Mouse (Mus musculus) myocyte (in vitro differentiated cells): ENCODE measurements at regions not wholly inside any gene's neighbourhood (a gene's known extent, or its start where the extent isn't known, plus 50 kb on each side); places are given as distances from the start of the nearest gene placed in this dataset.

Experiments
- H3K27me3 ChIP-seq: one replicate; pipeline ENCODE4 v1.6.1; 2011; ENCODE audit not compliant: control insufficient read depth, insufficient read depth, insufficient read length
- H3K36me3 ChIP-seq: one replicate; pipeline ENCODE4 v1.6.1; 2011; ENCODE audit not compliant: control insufficient read depth, insufficient read depth
- H3K4me2 ChIP-seq: one replicate; pipeline ENCODE4 v1.6.1; 2011; ENCODE audit warnings: low read depth, control low read depth
- H3K4me3 ChIP-seq: one replicate; pipeline ENCODE4 v1.5.1; 2011; ENCODE audit warnings: mild to moderate bottlenecking, control low read depth, moderate library complexity
- H3K79me2 ChIP-seq: one replicate; pipeline ENCODE4 v1.6.1; 2011; ENCODE audit not compliant: control insufficient read depth, insufficient read depth
- H3ac ChIP-seq: one replicate; pipeline ENCODE4 v1.6.1; 2011; ENCODE audit not compliant: control insufficient read depth, insufficient read length
- CEBPB ChIP-seq: IDR thresholded peaks from 2 replicates; pipeline ENCODE4 v1.6.1; 2011; ENCODE audit warnings: mild to moderate bottlenecking, moderate library complexity; ENCODE audit not compliant: poor library complexity, insufficient read depth, severe bottlenecking
- E2F4 ChIP-seq: IDR thresholded peaks from one replicate; pipeline ENCODE4 v1.6.1; 2011; ENCODE audit warnings: mild to moderate bottlenecking, control low read depth, moderate library complexity; ENCODE audit not compliant: insufficient read depth
- MAX ChIP-seq: IDR thresholded peaks from one replicate; pipeline ENCODE4 v1.6.1; 2011; ENCODE audit warnings: low read depth, mild to moderate bottlenecking, control low read depth
- MYOD1 ChIP-seq, 3 experiments: IDR thresholded peaks; one replicate each; pipeline ENCODE4 v1.6.1; 2011; ENCODE audit warnings: control low read depth in 2 of 3, low read depth in 2 of 3, mild to moderate bottlenecking in 2 of 3, moderate library complexity in 1 of 3; ENCODE audit not compliant: insufficient read length in 2 of 3, control insufficient read depth in 1 of 3
- MYOG ChIP-seq, 3 experiments: IDR thresholded peaks; one replicate each; pipeline ENCODE4 v1.6.1; 2011; ENCODE audit warnings: control low read depth in 2 of 3, low read depth in 2 of 3, mild to moderate bottlenecking in 2 of 3; ENCODE audit not compliant: insufficient read length in 2 of 3, control insufficient read depth in 1 of 3, insufficient read depth in 1 of 3
- POLR2A ChIP-seq: IDR thresholded peaks from one replicate; pipeline ENCODE4 v1.6.1; 2011; ENCODE audit warnings: low read depth, mild to moderate bottlenecking, control low read depth, moderate library complexity; ENCODE audit not compliant: insufficient read length
- POLR2AphosphoS2 ChIP-seq: IDR thresholded peaks from one replicate; pipeline ENCODE4 v1.6.1; 2011; ENCODE audit warnings: low read depth, control low read depth; ENCODE audit not compliant: insufficient read length
- REST ChIP-seq: IDR thresholded peaks from one replicate; pipeline ENCODE4 v1.6.1; 2011; ENCODE audit warnings: mild to moderate bottlenecking, control low read depth, moderate library complexity; ENCODE audit not compliant: insufficient read depth, insufficient read length
- SRF ChIP-seq: IDR thresholded peaks from one replicate; pipeline ENCODE4 v1.6.1; 2011; ENCODE audit warnings: low read depth; ENCODE audit not compliant: control insufficient read depth, insufficient read length
- TCF12 ChIP-seq: IDR thresholded peaks from one replicate; pipeline ENCODE4 v1.6.1; 2011; ENCODE audit warnings: mild to moderate bottlenecking, control low read depth; ENCODE audit not compliant: poor library complexity, insufficient read depth, severe bottlenecking
- TCF3 ChIP-seq: IDR thresholded peaks from one replicate; pipeline ENCODE4 v1.6.1; 2011; ENCODE audit warnings: low read depth, control low read depth; ENCODE audit not compliant: insufficient read length
- USF1 ChIP-seq: IDR thresholded peaks from one replicate; pipeline ENCODE4 v1.6.1; 2011; ENCODE audit warnings: low read depth, mild to moderate bottlenecking, control low read depth, moderate library complexity

GRCm38 (mm10) chr5:118316310-118317017 lies 71.4 kb downstream of the 2410131K14Rik start:
- Histone ChIP-seq H3K36me3 (no peaks in the 10 kb centered on the region), H3K79me2 (no peaks in the 10 kb centered on the region), H3K4me2 (no peak overlapping the region), H3ac (no peak overlapping the region), H3K4me3 (no peak overlapping the region), H3K27me3 (peaks cover 6% of the 10 kb centered on the region)
- TF ChIP-seq SRF: no peak

GRCm38 (mm10) chr5:118318073-118318472 lies 73.0 kb downstream of the 2410131K14Rik start:
- Histone ChIP-seq H3K4me3 (no peak overlapping the region), H3K36me3 (no peaks in the 10 kb centered on the region), H3K4me2 (no peak overlapping the region), H3K79me2 (no peaks in the 10 kb centered on the region), H3ac (no peak overlapping the region), H3K27me3 (peaks cover 6% of the 10 kb centered on the region)
- TF ChIP-seq E2F4: no peak
- TF ChIP-seq SRF: no peak
- TF ChIP-seq TCF12: no peak
- no peak for TF ChIP-seq MAX
- no peak for TF ChIP-seq MYOG (IDR thresholded peaks at IDR 0.05; ENCODE audit: control insufficient read depth in 1 of 3, insufficient read depth in 1 of 3, insufficient read length in 2 of 3, low read depth in 2 of 3)
- no peak for TF ChIP-seq POLR2A
- TF ChIP-seq MYOD1 (IDR thresholded peaks at IDR 0.05; ENCODE audit: control insufficient read depth in 1 of 3, insufficient read length in 2 of 3, low read depth in 2 of 3): no peak
- TF ChIP-seq USF1: no peak
- no peak for TF ChIP-seq CEBPB

DNA sequence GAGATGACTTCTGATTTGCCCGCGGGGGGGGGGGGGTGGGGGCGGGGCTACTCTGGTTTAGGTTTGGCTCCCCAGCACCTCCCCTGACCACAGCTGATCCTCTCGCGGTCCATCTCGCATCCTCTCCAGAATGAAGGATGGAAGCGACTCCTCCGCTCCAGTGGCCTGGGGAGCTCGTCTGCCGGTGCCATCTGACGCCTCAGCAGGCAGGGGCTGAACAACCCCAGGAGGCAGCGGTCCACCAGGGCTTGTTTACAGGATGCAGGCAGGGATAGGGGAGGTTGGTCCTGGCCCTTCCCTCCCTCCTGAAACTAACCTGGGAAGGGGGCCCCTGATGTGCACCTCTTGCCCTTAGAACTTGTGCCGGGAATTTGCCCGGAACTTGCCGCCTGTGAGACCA lies 73.9 kb downstream of the 2410131K14Rik start:
- Histone ChIP-seq H3K4me3 (no peak overlapping the region), H3K36me3 (no peaks in the 10 kb centered on the region), H3K79me2 (no peaks in the 10 kb centered on the region), H3ac (no peak overlapping the region), H3K27me3 (peaks cover 6% of the 10 kb centered on the region), H3K4me2 (no peak overlapping the region)
- no peak for TF ChIP-seq REST
- TF ChIP-seq MAX: no peak
- no peak for TF ChIP-seq USF1
- no peak for TF ChIP-seq POLR2A
- TF ChIP-seq TCF3: no peak
- no peak for TF ChIP-seq MYOG (IDR thresholded peaks at IDR 0.05; ENCODE audit: control insufficient read depth in 1 of 3, insufficient read depth in 1 of 3, insufficient read length in 2 of 3, low read depth in 2 of 3)
- TF ChIP-seq E2F4: no peak
- TF ChIP-seq SRF: no peak
- no peak for TF ChIP-seq TCF12
- no peak for TF ChIP-seq CEBPB
- TF ChIP-seq POLR2AphosphoS2: no peak
- TF ChIP-seq MYOD1 (IDR thresholded peaks at IDR 0.05; ENCODE audit: control insufficient read depth in 1 of 3, insufficient read length in 2 of 3, low read depth in 2 of 3): no peak

DNA sequence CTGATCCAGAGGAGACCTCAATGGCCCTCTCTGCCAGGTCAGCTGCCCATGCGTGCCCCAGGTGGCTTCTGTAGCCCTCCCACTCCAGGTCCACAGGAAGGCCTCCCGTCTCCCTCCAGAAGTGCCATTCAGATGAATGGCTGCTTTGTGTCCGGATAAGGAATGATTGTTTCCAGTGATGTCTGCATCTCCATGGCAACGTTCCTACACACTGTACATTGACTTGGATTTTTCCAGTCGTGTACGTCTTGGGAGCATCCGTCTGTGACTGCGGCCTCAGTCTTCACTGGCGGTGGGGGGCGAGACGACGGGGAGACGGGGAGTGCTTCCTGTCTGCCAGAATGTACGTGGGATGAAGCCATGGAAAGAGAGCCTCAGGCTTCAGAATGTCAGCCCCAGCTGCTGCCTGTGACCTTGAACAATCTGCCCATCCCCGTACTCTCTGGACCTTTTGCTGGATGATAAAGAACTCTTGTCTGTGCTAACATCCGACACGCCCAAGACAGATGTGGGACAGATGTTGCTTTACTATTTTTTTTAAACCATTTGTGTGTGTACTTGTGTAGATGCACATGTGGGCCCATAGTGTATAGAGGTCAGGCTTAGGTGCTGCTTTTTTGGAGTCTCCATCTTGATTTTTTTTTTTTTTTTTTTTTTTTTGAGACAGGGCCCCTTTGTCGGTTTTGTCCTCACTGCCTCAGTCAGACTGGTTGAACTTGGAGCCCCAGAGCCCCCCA lies 76.9 kb downstream of the 2410131K14Rik start:
- TF ChIP-seq SRF: no peak
- no peak for TF ChIP-seq MAX
- no peak for TF ChIP-seq TCF12
- TF ChIP-seq MYOG (IDR thresholded peaks at IDR 0.05; ENCODE audit: control insufficient read depth in 1 of 3, insufficient read depth in 1 of 3, insufficient read length in 2 of 3, low read depth in 2 of 3): no peak
- no peak for TF ChIP-seq E2F4
- TF ChIP-seq POLR2AphosphoS2: no peak
- TF ChIP-seq CEBPB: no peak
- no peak for TF ChIP-seq POLR2A
- no peaks in the 10 kb centered on the region for H3K79me2 ChIP-seq

GRCm38 (mm10) chr5:118323151-118323550 lies 78.1 kb downstream of the 2410131K14Rik start:
- H3K27me3 ChIP-seq: no peaks in the 10 kb centered on the region
- TF ChIP-seq USF1 (no peak), REST (no peak), CEBPB (no peak)
- H3ac ChIP-seq: no peak overlapping the region
- H3K4me3 ChIP-seq: no peak overlapping the region
- no peak overlapping the region for H3K4me2 ChIP-seq
- no peaks in the 10 kb centered on the region for H3K36me3 ChIP-seq
- no peaks in the 10 kb centered on the region for H3K79me2 ChIP-seq

More for the DNA sequence above, 76.9 kb downstream of the 2410131K14Rik start:
- no peak overlapping the region for H3ac ChIP-seq
- H3K27me3 ChIP-seq: peaks cover 6% of the 10 kb centered on the region
- H3K4me3 ChIP-seq: no peak overlapping the region
- no peaks in the 10 kb centered on the region for H3K36me3 ChIP-seq
- no peak overlapping the region for H3K4me2 ChIP-seq
